Mouse (Mus musculus) MEL (cell line): Measurements from ENCODE around the gene Kcnd2.

Source experiments
- CTCF ChIP-seq, 3 experiments: IDR thresholded peaks in 2 of 3; conservative IDR thresholded peaks in 1 of 3; 2 replicates each; pipeline ENCODE4 v1.5.1; 2011 to 2012; ENCODE audit warnings: low read length in 3 of 3, low read depth in 2 of 3, mild to moderate bottlenecking in 2 of 3, improper control_type of control experiment in 1 of 3, inconsistent platforms in 1 of 3, mixed read lengths in 1 of 3, moderate library complexity in 1 of 3; ENCODE audit not compliant: control insufficient read depth in 1 of 3, insufficient read depth in 1 of 3, poor library complexity in 1 of 3, severe bottlenecking in 1 of 3
- EP300 ChIP-seq, 2 experiments: IDR thresholded peaks; 2 replicates each; pipeline ENCODE4 v1.6.1; 2011; ENCODE audit warnings: improper control_type of control experiment in 2 of 2, low read length in 2 of 2, low read depth in 1 of 2, mild to moderate bottlenecking in 1 of 2
- POLR2A ChIP-seq, 2 experiments: IDR thresholded peaks; 2 replicates each; pipeline ENCODE4 v1.6.1; 2011 to 2012; ENCODE audit warnings: low read length in 2 of 2, mild to moderate bottlenecking in 2 of 2, control low read depth in 1 of 2, improper control_type of control experiment in 1 of 2, low read depth in 1 of 2, moderate library complexity in 1 of 2; ENCODE audit not compliant: control insufficient read depth in 1 of 2, insufficient read depth in 1 of 2, poor library complexity in 1 of 2
- POLR2AphosphoS5 ChIP-seq: IDR thresholded peaks from 2 replicates; pipeline ENCODE4 v1.6.1; 2012; ENCODE audit warnings: low read depth, borderline replicate concordance, mild to moderate bottlenecking, inconsistent platforms, low read length, moderate library complexity, mixed read lengths
- SMC3 ChIP-seq: IDR thresholded peaks from 2 replicates; pipeline ENCODE4 v1.6.1; 2011; ENCODE audit warnings: low read depth, low read length, improper control_type of control experiment

DNA sequence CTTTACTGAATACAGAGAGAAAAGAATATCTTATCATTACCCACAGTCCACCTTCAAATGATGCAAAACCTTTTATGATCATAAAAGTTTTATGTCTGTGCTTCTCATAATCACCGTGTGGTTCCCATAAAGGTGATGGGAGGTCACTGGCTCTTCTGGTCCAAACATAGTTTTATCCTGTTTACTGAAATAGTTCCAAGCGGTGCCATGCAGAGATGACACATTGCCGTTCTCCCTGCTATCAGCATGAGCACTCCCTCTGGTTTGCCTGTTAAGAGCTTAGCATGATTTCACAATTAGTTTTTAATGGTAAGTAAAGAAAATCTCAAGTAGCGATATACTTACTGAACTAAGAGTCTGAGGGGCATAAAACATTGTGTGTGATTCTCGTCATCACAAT is 43.7 kb downstream of the Kcnd2 start:
- TF ChIP-seq POLR2A (IDR thresholded peaks at IDR 0.05; ENCODE audit: control insufficient read depth in 1 of 2, insufficient read depth in 1 of 2, low read depth in 1 of 2, low read length in 2 of 2, poor library complexity in 1 of 2): no peak
- no peak for TF ChIP-seq POLR2AphosphoS5
- no peak for TF ChIP-seq SMC3
- no peak for TF ChIP-seq CTCF (IDR thresholded peaks at IDR 0.05 in 2 of 3, conservative IDR thresholded peaks at IDR 0.05 in 1 of 3; ENCODE audit: control insufficient read depth in 1 of 3, insufficient read depth in 1 of 3, low read depth in 2 of 3, low read length in 3 of 3, poor library complexity in 1 of 3, severe bottlenecking in 1 of 3)
- no peak for TF ChIP-seq EP300 (IDR thresholded peaks at IDR 0.05; ENCODE audit: low read depth in 1 of 2, low read length in 2 of 2)
